Mouse (Mus musculus) kidney, postnatal 4 days (tissue): ENCODE measurements around the gene Tmem87a.

Experiments
- DNase-seq, 2 experiments: peaks; one replicate each; pipeline ENCODE4 v3.0.0; 2021; ENCODE audit warnings: mixed read lengths in 2 of 2

Gene Tmem87a

DNA sequence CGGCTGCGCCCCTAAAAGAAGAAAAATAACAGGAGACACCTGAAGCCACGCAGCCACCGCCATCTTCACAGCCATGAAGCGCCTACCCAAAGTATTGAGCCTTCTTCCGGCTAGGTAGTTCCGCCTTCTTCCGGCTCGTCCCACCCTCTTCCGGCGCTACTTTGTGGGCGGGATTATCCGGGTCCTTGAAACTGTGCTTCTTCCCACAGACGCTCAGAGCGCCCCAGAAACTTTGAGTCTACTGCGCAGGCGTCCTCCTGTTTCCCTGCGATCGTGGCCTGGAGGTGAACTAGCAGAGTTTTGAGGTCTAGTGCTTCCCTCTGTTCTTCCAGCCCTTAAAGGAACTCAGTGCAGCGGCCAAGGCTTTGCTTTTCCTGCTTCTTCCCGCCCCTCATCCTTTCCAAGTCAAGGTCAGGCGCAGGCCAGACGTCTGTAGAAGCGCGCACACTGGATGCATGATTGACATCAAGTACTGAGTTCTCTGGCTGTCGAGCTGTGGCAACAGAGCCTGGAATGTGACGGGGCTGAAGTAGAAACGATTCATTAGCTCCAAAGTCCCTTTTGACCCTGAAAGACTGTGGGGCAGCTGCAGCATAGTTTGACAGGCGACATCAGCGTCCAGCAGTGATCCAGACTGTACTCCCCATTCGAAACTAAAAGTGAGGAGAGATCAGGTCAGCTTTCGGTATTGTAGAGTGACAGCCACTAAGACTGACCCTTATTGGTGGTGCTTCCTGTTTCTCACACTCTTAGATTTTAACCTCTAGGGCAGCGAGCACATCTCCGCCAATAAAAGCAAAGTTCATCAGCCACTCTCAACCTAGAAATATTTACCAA lies at the start of gene Tmem87a:
Gene Tmem87a, minus strand, starts transcription at position 128 of the 837 bp plus-strand sequence.
- DNase-seq = peak; percentile 94 to 96

DNA sequence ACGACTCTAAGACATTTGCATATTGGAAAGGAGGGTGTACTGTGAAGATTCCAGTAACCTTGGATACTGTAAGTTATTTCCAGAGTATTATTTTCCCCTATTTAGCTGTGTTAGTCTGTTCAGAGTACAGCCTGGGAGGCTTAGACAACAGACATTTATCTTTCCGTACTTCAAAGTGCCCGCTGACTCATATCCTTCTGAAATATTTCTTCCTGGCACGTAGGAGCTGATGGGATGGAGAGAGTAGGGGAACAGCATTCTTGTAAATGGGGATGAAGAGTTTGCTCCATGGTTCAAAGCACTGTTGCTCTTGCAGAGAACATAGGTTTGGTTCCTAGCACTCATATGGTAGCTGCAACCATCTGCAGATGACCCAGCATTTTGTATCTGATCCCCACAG lies 48.7 kb upstream of the Tmem87a start:
- no peak for DNase-seq

DNA sequence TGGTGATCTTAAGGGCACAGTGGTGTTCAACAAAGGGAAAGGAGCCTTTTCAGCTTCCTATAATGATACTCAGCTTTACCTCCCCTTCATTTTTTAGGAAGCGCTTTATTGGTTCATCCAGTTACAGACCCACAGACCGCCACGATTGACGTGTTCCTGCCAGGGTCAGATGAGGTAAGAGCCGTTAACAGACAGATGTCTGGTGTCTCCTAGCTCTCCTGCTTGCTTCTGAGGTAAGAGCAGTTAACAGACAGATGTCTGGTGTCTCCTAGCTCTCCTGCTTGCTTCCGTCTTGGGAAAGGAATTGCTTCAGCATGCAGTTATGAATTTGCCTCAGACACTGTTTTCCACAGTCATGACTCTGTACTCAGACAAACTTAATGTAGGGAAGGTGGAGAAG lies 46.8 kb upstream of the Tmem87a start:
- no peak for DNase-seq

DNA sequence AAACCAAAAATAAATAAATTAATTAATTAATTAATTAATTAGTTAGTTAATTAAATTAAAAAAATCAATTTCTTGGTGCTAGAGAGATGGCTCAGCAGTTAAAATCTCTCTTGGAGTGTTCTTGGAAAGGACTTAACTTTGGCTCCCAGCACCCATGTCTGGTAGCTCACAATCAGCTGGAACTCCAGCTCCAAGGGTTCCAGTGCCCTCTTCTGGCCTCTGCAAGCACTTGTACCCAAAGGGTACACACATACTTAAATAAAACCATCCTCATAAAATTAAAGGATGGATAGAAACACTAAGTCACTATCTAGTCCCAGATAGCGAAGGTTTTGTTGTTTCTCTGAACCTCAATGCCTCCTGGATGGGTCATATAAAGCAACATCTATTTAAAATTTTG lies 43.4 kb upstream of the Tmem87a start:
- no peak for DNase-seq

DNA sequence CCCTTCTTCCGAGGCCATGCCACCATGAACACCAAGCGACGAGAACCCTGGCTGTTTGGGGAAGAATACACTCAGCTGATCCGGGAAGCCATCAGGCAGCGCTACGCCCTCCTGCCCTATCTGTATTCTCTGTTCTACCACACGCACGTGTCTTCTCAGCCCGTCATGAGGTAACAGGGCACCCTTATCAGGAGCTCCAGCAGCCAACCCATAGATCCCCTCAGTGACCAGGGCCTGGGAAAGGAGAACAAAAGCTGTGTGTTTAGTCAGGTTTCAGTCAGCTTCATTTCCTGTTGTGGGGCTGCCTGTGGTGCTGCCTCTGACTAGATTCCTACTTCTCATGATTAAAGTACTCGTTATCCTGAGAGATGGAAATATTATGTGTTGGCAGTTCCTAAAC lies 42.5 kb upstream of the Tmem87a start:
- DNase-seq = no peak

DNA sequence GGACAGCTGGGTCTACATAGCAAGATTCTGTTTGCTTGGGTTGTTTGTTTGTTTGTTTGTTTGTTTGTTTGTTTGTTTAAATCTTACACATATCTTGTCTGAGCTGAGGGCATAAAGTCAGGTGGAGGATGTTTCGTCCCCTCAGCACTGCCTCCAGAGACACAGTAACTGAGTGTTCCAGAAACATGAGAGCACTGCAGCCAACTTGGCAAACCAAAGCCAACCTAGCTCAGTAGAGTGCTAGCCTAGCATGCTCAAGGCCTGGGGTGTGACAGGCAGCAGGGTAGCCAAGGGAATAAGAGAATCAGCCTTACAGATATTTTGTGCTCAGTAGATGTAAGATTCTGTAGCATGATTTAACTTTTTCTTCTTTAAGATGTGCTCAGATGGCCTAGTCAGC lies 40.6 kb upstream of the Tmem87a start:
- no peak for DNase-seq

DNA sequence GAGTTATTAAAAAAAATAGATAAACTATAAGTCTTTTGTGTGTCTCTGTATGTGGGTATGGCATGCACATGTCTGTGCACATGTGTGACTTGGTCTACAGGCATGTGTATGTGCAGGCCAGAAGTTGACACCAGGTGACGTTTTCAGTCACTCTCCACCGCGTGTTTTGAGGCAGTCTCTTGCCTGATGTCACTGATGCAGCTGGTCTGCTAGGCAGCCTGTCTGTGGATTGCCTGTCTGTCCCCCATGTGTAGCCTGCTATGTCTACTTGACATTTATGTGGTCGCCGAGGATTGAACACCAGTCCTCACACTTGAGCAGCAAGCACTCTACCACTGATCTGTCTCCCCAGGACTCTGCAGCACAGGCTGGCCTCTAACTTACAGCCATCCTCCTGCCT lies 20.5 kb upstream of the Tmem87a start:
- DNase-seq = no peak

DNA sequence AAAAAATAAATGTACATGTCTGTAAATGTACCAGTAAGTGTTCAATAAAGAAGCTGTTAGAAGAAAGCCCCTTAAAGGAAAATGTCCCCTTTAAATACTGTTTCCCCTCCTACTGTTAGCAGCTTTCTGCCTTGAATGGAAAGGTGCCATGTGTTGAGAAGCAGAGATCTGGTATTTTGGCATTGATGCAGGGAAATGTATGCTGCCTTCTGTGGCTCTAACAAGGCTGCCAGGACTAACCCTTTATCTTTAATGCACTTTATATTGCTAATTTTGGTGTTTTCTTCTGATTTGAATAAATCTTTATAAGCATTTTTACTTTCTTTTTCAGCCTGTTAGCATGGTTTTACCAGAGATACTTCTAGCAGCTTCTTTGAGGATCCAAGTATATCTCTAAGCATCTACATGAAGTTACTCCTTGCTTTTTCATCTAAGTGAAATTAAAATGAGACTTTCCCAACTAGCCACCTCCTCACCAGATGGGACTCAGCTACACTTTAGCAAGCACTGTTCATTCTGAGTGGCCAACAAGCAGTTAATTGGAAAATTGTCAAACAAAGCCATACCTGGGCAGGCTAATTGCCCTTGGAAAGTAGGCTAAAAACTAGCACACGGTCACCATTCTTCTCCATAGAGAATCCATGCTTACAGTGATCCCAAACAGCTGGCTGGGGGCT lies 11.0 kb upstream of the Tmem87a start:
- no peak for DNase-seq

DNA sequence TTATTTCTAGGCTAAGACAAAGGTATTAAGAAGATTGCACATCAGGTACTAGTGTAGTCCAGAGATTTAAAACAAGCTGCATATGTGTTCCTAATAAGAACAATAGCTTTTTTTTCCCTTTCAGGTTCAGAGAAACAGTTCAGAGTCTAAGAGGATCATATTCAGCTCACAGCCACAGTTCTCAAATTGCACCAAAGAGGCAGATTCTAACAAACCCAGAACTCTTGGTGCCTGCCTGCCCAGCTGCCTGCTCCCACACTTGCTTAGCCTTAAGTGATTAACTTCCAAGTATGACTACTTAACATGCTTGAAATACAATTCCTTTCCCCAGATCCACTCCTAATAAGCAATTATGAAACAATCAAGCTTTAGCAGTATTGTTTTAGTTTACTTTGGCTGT lies 10.2 kb upstream of the Tmem87a start:
- DNase-seq = no peak

DNA sequence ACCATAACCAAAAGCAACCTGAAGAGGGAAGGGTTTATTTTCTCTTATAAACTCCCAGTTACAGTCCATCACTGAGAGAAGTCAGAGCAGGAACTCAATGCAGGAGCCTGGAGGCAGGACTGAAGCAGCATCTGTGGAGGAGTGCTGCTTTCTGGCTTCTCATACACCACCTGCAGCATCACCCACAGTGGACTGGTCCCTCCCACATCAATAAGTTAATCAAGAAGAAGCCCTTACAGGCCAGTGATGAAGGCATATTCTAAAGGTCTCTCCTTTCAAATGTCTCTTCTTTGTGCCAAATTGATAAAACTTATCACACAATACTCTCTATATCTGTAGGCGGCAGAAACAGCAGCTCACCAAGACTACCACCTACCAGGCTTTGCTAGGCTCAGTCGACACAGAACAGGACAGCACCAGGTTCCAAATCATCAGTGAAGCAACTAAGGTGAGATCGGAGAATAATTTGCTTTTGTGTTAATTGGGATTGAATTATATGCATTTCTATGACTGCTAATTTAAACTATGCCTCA lies 7.2 kb upstream of the Tmem87a start:
- DNase-seq = no peak

DNA sequence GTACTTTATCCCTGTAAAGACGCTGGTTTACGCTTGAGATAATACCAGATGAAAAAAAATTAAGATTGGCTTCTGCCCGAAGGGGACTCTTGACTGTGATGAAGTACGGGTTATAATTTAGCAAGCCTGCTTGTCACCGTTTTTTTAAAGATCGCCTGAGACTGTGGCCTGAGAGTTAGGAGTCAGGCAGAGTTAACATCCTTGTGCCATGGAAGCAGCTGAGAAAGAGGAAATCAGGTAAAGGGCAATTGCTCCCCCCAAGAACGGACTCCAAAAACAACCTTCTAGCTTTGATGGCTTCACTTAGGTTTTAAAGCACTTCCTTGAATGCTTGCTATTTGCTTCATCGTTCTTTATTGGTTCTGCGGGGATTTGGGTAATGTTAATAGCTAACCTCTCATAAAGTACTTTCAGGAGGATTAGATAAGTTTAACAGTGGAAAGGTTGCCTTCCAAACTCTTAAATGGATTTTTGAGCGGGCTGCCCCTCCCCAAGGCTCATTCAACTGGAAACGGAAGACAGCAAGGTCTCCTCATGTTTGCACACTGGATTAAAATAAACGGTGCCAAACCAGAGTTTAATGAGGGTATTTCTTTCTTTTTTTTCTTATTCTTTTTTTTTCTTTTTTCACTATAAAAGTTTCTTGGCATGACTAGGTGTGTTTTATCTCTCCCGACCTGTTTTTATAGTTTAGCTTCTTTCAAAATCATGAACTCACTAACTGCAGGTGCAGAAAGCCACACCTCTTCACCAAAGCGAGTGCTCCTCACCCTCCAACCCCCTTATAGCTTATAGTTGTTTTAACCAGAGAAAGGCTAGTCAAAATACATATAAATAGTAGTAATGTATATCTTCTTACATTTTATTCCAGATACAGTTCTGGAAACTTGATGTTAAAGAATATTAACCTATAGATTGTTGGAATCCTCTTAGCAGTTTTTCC lies 1.2 kb upstream of the Tmem87a start:
- peak; percentile 5 to 12 for DNase-seq

DNA sequence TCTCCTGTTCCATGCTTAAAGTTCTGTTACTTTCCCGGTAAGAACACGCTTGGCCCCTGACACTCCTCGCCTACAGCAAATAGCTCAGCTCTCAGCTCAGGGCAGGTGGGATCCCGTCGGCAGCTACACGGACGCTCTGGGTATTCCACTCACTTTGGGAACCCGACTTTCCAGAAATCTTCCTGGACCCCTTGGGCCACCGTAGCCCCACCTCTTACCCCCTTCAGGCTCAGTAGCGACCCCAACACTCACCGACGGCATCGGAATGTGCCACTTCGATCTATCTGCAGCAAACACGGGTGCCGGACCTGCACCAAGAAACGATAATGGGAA lies 294 bp downstream of the Tmem87a start, which contains the start of gene Ganc:
Gene Ganc, plus strand, starts transcription at position 244 of the 333 bp plus-strand sequence.
- no peak for DNase-seq

DNA sequence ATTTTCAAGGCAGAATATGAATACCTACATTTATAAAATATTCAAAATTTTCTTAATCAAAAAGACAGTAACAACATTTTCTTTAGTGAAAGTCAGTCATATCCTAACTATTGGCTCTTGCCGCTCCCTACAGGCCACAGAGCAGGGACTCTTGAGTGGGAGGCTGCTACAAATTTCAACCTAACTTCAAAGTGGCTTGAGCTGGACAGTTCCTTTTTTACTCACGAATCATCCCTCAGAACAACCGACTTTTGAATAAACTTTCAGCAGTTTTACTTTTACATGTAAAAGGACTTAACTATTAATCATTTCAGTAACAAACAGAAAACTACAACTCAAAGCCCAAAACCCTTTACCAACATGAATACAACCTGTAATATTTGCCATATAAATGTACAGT lies 1.1 kb downstream of the Tmem87a start:
- DNase-seq = no peak

DNA sequence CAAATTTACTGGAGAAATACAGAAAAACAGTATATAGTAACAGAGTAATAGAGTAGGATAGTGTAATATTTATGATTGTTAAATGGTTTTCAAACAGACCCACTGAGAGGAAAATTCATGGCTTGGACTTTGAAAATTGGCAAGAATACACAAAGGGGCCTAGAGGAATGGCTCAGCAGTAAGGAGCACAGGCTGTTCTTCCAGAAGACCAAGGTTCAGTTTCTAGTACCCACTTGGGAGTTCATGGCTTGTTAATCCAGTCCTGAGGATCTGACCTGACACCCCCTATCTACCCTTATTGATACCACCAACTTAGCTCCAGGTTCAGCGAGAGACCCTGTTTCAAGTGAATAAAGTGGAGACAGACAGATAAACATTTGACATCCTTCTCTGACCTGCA lies 6.0 kb downstream of the Tmem87a start:
- no peak for DNase-seq

DNA sequence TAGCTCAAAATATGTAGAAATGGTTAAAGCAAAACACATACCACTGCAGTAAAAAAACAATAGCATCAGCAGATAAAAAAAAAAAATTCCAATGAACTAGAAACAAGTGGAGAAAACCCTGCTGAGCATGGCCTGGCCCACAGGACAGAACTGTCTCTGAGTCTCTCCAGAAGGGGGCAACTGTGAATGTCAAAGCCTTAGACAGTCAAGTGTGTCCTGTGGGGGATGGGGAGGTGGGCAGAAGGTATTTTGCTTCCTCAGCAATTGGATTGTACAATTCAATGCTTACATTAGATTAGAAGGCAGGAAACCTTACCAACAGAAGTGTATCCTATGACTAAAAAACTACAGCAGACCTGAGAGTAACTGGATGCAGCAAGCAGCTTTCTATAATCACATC lies 11.5 kb downstream of the Tmem87a start:
- peak in 1 of 2 experiments; percentile 5 for DNase-seq

DNA sequence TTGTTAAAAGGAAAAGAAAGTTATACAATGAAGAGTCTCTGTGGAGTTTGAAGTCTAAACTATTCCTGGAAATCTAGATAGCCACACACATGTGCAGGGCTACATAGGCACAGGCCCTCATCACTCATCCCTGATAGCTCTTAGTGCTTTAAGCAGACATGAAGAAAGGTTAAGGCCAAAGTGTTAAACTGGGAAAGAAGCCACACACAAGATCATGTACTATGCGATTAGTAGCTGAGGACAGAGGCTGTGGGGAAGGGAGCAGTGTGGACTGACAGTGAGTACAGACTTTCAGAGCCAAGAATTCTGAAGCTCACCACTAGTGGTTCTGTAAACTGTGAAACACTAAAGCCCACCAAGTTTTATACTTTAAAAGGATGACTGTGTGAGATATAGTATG lies 13.0 kb downstream of the Tmem87a start:
- DNase-seq = no peak

DNA sequence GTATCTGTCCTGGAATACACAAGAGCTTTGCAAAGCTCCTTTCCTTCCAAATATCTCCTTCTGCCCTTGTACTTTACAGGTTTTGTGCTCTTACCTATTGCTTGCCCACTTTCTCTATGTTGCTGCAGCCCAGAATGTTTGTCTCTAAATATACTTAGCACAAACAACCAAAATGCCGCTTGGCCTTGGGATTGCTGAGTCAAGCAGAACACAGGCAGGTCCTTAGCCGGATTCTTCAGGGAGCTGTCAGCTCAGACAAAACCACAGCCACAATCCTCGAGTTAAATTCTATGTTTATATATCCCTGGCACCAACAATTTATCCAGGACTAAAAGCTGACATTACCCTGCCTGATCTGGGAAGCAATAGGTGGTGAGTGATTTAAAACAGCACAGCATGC lies 14.5 kb downstream of the Tmem87a start:
- no peak for DNase-seq

DNA sequence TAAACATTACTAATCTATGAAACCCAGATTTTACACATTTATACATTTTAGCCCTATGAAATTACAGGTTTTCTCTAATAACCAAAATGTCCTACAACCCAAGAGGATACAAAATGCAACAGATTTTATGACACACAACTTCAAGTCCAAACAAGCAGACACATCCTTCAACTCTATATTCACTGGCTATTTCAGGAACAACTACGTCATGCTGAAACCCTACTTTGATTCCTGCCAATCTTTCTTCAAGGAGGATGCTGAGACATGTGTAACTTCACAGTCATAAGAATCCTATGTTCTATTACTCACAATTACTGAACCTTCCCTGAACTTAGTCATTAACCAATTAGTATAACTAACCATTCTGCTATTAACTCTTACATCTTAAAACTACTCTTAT lies 16.6 kb downstream of the Tmem87a start:
- no peak for DNase-seq

DNA sequence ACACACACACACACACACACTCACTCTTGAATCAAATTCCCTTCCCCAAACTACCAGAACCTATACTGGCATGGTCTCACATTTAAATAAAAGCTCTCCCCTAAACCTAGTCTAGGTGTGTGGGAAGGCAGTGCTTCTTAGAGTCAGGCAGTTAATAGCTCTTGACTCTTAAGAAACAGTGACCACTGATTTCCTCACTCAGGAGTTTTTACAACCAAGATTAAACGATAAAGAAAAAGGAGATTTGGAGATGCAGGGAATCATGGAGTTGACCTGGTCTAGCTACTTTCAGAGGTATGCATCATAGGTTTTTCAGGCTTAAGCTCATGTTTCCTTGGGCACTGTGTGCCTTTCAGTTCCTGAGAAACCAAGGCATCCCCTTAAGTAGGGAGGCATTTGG lies 17.6 kb downstream of the Tmem87a start:
- DNase-seq = no peak

DNA sequence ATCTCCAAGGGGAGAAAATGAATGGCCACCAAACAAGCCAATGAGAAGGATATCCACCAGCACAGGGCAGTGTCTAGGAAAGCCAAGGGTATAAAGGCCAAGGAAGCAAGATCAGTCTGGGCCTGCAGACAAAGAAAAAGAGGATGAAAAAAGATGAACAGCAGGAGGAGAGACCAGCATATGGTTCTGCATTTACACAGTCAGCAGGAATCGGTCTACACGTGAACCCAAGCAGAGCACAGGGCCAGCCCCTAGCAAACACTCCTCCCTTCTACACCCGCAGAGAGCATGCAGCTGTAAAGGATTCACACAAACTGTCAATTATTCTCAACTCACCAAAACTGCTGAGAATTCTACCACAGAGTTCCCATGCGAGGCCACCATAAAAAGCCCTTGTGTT lies 30.1 kb downstream of the Tmem87a start:
- no peak for DNase-seq

DNA sequence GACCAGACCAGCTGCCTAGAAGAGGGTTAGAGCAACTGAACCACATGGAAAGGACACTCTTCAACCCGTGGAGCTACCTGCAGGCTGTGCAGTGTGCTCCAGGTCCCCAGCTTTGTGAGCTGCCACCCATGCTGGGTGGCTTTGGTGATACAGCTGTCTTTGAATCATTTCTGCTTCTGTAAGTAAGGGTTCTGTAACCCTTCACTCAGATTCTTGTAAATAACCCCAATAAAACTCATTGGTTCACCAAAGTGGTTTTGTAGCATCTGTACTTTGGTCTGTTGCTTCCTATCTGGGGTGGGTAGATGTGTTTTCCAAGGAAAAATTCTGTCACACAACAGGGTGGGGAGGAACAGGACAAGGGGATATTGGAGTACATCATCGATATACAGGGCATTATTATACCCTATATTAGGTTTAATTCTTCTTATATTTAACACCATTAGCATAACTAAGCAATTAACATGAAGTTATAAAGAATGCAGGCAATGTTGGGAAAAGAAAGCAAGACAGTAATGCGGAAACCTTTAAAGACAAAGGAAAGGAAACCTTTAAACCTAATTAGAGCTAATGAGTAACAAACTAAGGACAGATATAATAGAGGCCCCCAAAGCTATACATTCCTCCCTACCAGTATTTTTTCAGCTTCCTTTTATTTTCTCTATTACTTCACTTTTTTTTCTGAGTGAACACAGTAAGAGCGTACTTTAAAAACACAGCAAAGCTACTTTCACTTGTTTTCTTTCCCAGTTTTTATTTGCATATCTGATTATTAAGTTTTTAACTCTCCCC lies 36.3 kb downstream of the Tmem87a start:
- no peak for DNase-seq

DNA sequence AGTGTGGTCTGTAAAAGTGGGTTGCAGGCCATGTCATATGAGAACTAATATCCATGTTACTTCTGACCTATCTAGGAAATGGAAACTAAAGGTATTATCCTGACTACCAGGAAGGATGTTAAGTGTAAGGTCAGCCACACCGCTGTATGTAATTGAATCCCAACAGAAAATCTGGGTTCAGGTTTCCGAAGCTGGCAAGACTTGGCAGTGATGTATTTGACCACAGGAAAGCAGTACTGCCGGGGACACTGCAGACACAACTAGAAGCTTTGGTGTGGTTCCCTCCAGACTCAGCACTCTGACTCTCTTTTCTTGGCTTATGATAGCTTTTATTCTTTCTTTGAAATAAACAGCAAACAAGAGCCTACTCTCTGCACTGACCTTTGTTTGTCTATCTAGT lies 37.4 kb downstream of the Tmem87a start:
- no peak for DNase-seq
